Mouse (Mus musculus) CH12.LX (cell line): ENCODE results near the gene Olfr996.
"Not testable (repeated sequence)": the region's sequence is repeated elsewhere in the genome, so short reads cannot be mapped to it uniquely, and the experiment has no call there.

Source experiments
- CHD2 ChIP-seq: IDR thresholded peaks from 2 replicates; pipeline ENCODE4 v1.6.1; 2011; ENCODE audit warnings: low read length, improper control_type of control experiment
- CTCF ChIP-seq, 2 experiments: IDR thresholded peaks in 1 of 2; conservative IDR thresholded peaks in 1 of 2; 2 replicates each; pipeline ENCODE4 v1.5.1; 2011 to 2012; ENCODE audit warnings: low read depth in 2 of 2, low read length in 2 of 2, improper control_type of control experiment in 1 of 2, inconsistent platforms in 1 of 2, mild to moderate bottlenecking in 1 of 2, moderate library complexity in 1 of 2
- EP300 ChIP-seq: IDR thresholded peaks from 2 replicates; pipeline ENCODE4 v1.6.1; 2011; ENCODE audit warnings: low read length, improper control_type of control experiment
- MAX ChIP-seq: IDR thresholded peaks from 2 replicates; pipeline ENCODE4 v1.6.1; 2011; ENCODE audit warnings: low read length, improper control_type of control experiment
- MAZ ChIP-seq: IDR thresholded peaks from 2 replicates; pipeline ENCODE4 v1.6.1; 2012; ENCODE audit warnings: low read depth, mild to moderate bottlenecking, inconsistent platforms, low read length, improper control_type of control experiment, moderate library complexity
- MEF2A ChIP-seq: IDR thresholded peaks from 2 replicates; pipeline ENCODE4 v1.6.1; 2014; ENCODE audit warnings: low read depth, mild to moderate bottlenecking, inconsistent platforms, low read length, improper control_type of control experiment, borderline replicate concordance
- MYC ChIP-seq: IDR thresholded peaks from 2 replicates; pipeline ENCODE4 v1.6.1; 2011; ENCODE audit warnings: low read depth, mild to moderate bottlenecking, improper control_type of control experiment, low read length
- NELFE ChIP-seq: IDR thresholded peaks from 2 replicates; pipeline ENCODE4 v1.6.1; 2011; ENCODE audit warnings: low read depth, low read length, improper control_type of control experiment
- POLR2A ChIP-seq: IDR thresholded peaks from 2 replicates; pipeline ENCODE4 v1.6.1; 2011; ENCODE audit warnings: low read depth, mild to moderate bottlenecking, improper control_type of control experiment, low read length
- POLR2AphosphoS2 ChIP-seq: IDR thresholded peaks from 2 replicates; pipeline ENCODE4 v1.6.1; 2011; ENCODE audit warnings: low read depth, low read length, improper control_type of control experiment
- USF1 ChIP-seq: IDR thresholded peaks from 2 replicates; pipeline ENCODE4 v1.6.1; 2014; ENCODE audit warnings: low read depth, mild to moderate bottlenecking, inconsistent platforms, low read length, improper control_type of control experiment
- ZMIZ1 ChIP-seq: IDR thresholded peaks from 2 replicates; pipeline ENCODE4 v1.6.1; 2012; ENCODE audit warnings: low read depth, mild to moderate bottlenecking, inconsistent platforms, low read length, improper control_type of control experiment

GRCm38 (mm10) chr2:85588648-85589047 is 9.6 kb downstream of the Olfr996 start, which contains the start of gene Olfr998:
- TF ChIP-seq POLR2A; CHD2; MYC; USF1; CTCF (conservative IDR thresholded peaks at IDR 0.05 in 1 of 2, IDR thresholded peaks at IDR 0.05 in 1 of 2; ENCODE audit: low read depth in 2 of 2, low read length in 2 of 2); MAZ; EP300; MAX; POLR2AphosphoS2; NELFE; MEF2A; ZMIZ1: not testable (repeated sequence)
